Mouse (Mus musculus) hematopoietic stem cell, adult 5-6 weeks (primary cell): ENCODE data around the gene Khdrbs2. TPM values are rescaled to one million over a fixed set of nuclear protein-coding genes. Genes with fewer than 3 reads are reported as not detected.
A peak's percentile ranks its signal among the peaks of the same experiment; 100 is the strongest.
"Not testable (repeated sequence)": the region's sequence is repeated elsewhere in the genome, so short reads cannot be mapped to it uniquely, and the experiment has no call there.

Source experiments
- ATAC-seq, 2 experiments: fragments of 125-278 bp in 1 of 2; replicated peaks in 1 of 2; 2 replicates each; pipeline ENCODE4 v1.8.0; 2016 to 2017; ENCODE audit warnings: inconsistent platforms in 2 of 2, mild to moderate bottlenecking in 2 of 2, moderate number of reproducible peaks in 2 of 2, low read depth in 1 of 2, moderate TSS enrichment in 1 of 2; ENCODE audit not compliant: low FRiP score in 2 of 2, poor library complexity in 2 of 2, severe bottlenecking in 2 of 2, insufficient read depth in 1 of 2, low TSS enrichment in 1 of 2
- total RNA-seq: library from RNA; stranded (forward); fragments of 172-1452, 232-1000 nt; gene quantifications from 2 replicates; pipeline ENCODE4 v1.2.3, GENCODE M21; 2017

The Khdrbs2 gene
- total RNA-seq, 1 experiment from 2014 or later, result not detected

- no peak for ATAC-seq
Measured at GRCm38 (mm10) chr1:32429493-32429892, 257.0 kb downstream of the Khdrbs2 start.

GRCm38 (mm10) chr1:32430516-32430915, 258.0 kb downstream of the Khdrbs2 start:
- ATAC-seq, result no peak

GRCm38 (mm10) chr1:32433118-32433517, 260.6 kb downstream of the Khdrbs2 start:
- ATAC-seq, result no peak

GRCm38 (mm10) chr1:32443927-32444326, 271.4 kb downstream of the Khdrbs2 start:
- no peak for ATAC-seq

GRCm38 (mm10) chr1:32463103-32463516, 290.6 kb downstream of the Khdrbs2 start:
- no peak for ATAC-seq

GRCm38 (mm10) chr1:32471022-32471421, 298.5 kb downstream of the Khdrbs2 start:
- no peak for ATAC-seq

- ATAC-seq, result no peak
Measured at GRCm38 (mm10) chr1:32471502-32472214, 299.1 kb downstream of the Khdrbs2 start.

GRCm38 (mm10) chr1:32487944-32488343, 315.4 kb downstream of the Khdrbs2 start:
- no peak for ATAC-seq

GRCm38 (mm10) chr1:32503381-32503780, 330.9 kb downstream of the Khdrbs2 start:
- no peak for ATAC-seq

- not testable (repeated sequence) for ATAC-seq
Measured at GRCm38 (mm10) chr1:32547194-32547593, 374.7 kb downstream of the Khdrbs2 start, which contains the start of gene Gm5415. TSS of gene Gm5415 (minus strand) at chr1:32547294.

- no peak for ATAC-seq
Measured at GRCm38 (mm10) chr1:32553459-32553858, 380.9 kb downstream of the Khdrbs2 start.

GRCm38 (mm10) chr1:32553925-32554324, 381.4 kb downstream of the Khdrbs2 start:
- ATAC-seq, result no peak

GRCm38 (mm10) chr1:32568901-32569300, 396.4 kb downstream of the Khdrbs2 start:
- 0 out of 4 replicates have a peak, but pooled peaks of 1 of the 2 experiments have one; percentile 4 for ATAC-seq

GRCm38 (mm10) chr1:32626060-32626459, 453.5 kb downstream of the Khdrbs2 start:
- no peak for ATAC-seq

- no peak for ATAC-seq
Measured at GRCm38 (mm10) chr1:32632415-32633354, 460.2 kb downstream of the Khdrbs2 start.

GRCm38 (mm10) chr1:32633404-32633803, 460.9 kb downstream of the Khdrbs2 start:
- ATAC-seq, result no peak

- no peak for ATAC-seq
Measured at GRCm38 (mm10) chr1:32639118-32639517, 466.6 kb downstream of the Khdrbs2 start.

- no peak for ATAC-seq
Measured at GRCm38 (mm10) chr1:32649647-32650209, 477.2 kb downstream of the Khdrbs2 start.
